Mouse (Mus musculus): ENCODE measurements around the gene Bbs1. TPM values are rescaled to one million over a fixed set of nuclear protein-coding genes. Genes with fewer than 3 reads are reported as not detected.
"Not testable (repeated sequence)": the region's sequence is repeated elsewhere in the genome, so short reads cannot be mapped to it uniquely, and the experiment has no call there.

Gene Bbs1
- polyA plus RNA-seq, 1 experiment from 2014 or later = 2.2 TPM

- no peaks in the 10 kb centered on the region for H3K36me3 ChIP-seq
- peak overlapping the region; percentile 96 for H3K4me2 ChIP-seq
- H3K27me3 ChIP-seq = no peaks in the 10 kb centered on the region
- H3K27ac ChIP-seq = no peak overlapping the region
- no peak for ATAC-seq (replicated peaks; ENCODE audit: insufficient number of reproducible peaks, insufficient read depth, low FRiP score, low read depth)
- no peaks in the 10 kb centered on the region for H3K9me3 ChIP-seq (replicated peaks)
- 63% methylated on average over 10 of the region's 10 CpGs for WGBS
- H3K9ac ChIP-seq = peak overlapping the region; percentile 92
- H3K4me1 ChIP-seq (replicated peaks) = peaks cover 13% of the 10 kb centered on the region
- peak overlapping the region; percentile 86 for H3K4me3 ChIP-seq
Observed at GRCm38 (mm10) chr19:4879324-4879703, 27.1 kb downstream of the Bbs1 start.

- WGBS = under 1% methylated on average over 52 of the region's 52 CpGs
- ATAC-seq (replicated peaks; ENCODE audit: insufficient number of reproducible peaks, insufficient read depth, low FRiP score, low read depth) = peak; percentile 98
- Histone ChIP-seq H3K36me3 (no peaks in the 10 kb centered on the region), H3K9ac (peak within 1 kb of the TSS; percentile 92), H3K27me3 (no peaks in the 10 kb centered on the region), H3K27ac (peak within 1 kb of the TSS; percentile 68), H3K4me1 (replicated peaks) (peaks cover 13% of the 10 kb centered on the region), H3K4me3 (peak within 1 kb of the TSS; percentile 86), H3K4me2 (peak within 1 kb of the TSS; percentile 96), H3K9me3 (replicated peaks) (no peaks in the 10 kb centered on the region)
Observed at GRCm38 (mm10) chr19:4878405-4879323, 27.8 kb downstream of the Bbs1 start, which contains the start of gene Zdhhc24. Zdhhc24 (plus strand) TSS chr19:4878668.

DNA sequence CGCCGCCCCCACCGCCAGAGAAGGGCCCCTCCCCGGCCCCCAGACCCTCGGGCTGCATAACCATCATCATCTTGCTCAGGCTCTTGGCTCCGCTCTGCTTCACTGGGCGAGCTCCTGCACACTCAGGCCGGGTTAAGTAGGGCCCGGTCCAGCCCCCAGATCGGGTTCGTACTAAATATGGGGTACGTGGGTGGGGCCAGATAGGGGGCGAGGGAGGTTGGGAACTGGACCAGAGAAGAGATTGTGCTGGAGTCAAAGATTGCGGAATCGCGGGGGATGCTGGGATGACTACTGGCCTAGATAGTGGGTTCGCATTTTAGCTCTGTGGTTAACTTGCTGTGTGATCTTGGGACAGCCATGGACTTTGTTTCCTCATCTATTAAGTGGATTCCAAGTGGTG lies 28.6 kb downstream of the Bbs1 start, which contains the start of gene Actn3:
Gene Actn3, minus strand, starts transcription at position 125 of the 400 bp plus-strand sequence.
- 2% methylated on average over 17 of the region's 17 CpGs for WGBS
- no peaks in the 10 kb centered on the region for H3K27me3 ChIP-seq
- H3K4me1 ChIP-seq (replicated peaks) = peaks cover 13% of the 10 kb centered on the region
- peak within 1 kb of the TSS; percentile 92 for H3K9ac ChIP-seq
- no peaks in the 10 kb centered on the region for H3K36me3 ChIP-seq
- H3K27ac ChIP-seq = peak within 1 kb of the TSS; percentile 68
- no peaks in the 10 kb centered on the region for H3K9me3 ChIP-seq (replicated peaks)
- peak within 1 kb of the TSS; percentile 96 for H3K4me2 ChIP-seq
- ATAC-seq (replicated peaks; ENCODE audit: insufficient number of reproducible peaks, insufficient read depth, low FRiP score, low read depth) = 0 out of 2 replicates have a peak, but pooled peaks have one; percentile 13
- H3K4me3 ChIP-seq = peak within 1 kb of the TSS; percentile 86

DNA sequence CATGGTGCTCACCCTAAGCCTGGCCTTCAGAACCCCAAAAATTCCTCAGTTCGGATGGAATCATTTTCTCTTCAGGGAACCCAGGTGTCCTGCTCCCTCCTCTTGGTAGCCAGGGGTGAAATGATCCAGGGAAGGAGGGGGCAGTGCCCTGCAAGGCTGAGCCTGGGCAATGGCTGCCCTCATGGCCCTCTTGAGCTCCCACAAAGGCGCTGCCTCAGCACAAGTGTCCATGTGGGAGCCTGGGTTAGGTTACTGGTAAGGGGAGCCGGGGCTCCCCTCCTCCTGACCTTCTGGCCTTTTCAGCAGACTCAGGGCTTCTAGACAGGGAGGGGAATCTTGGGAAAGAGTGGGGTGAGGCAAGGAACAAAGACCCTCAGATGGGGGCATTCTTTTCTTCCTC lies 29.7 kb downstream of the Bbs1 start:
- ATAC-seq (replicated peaks; ENCODE audit: insufficient number of reproducible peaks, insufficient read depth, low FRiP score, low read depth) = no peak
- H3K36me3 ChIP-seq = no peaks in the 10 kb centered on the region
- H3K4me3 ChIP-seq = no peak overlapping the region
- 80% methylated on average over 3 of the region's 3 CpGs for WGBS
- H3K9ac ChIP-seq = no peak overlapping the region
- peaks cover 13% of the 10 kb centered on the region for H3K4me1 ChIP-seq (replicated peaks)
- no peak overlapping the region for H3K4me2 ChIP-seq
- H3K27ac ChIP-seq = no peak overlapping the region
- no peaks in the 10 kb centered on the region for H3K27me3 ChIP-seq
- no peaks in the 10 kb centered on the region for H3K9me3 ChIP-seq (replicated peaks)

DNA sequence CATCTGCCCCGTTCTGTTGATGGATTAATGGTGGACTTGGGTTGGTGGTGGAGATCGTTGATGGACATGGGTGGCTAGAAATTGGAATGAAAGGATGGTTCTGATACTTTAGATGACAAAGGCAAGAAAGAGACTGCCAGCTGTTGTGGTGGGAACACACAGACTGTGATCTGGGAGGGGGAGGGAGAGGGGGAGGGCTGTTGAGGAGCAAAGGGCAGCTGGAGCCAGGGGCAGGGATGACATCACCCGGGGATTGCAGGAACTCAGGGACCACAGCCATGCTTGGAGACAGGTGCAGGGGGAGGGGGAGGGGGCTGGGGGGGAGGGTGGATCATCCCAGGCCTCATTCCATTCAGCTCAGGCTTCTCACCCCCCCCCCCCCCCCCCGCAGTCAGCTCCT lies 30.2 kb downstream of the Bbs1 start:
- ATAC-seq (replicated peaks; ENCODE audit: insufficient number of reproducible peaks, insufficient read depth, low FRiP score, low read depth) = no peak

GRCm38 (mm10) chr19:4874613-4875012 lies 31.8 kb downstream of the Bbs1 start:
- H3K36me3 ChIP-seq; H3K4me2 ChIP-seq; H3K9ac ChIP-seq; H3K9me3 ChIP-seq (replicated peaks); ATAC-seq (replicated peaks; ENCODE audit: insufficient number of reproducible peaks, insufficient read depth, low FRiP score, low read depth); H3K4me3 ChIP-seq; H3K27ac ChIP-seq; H3K27me3 ChIP-seq: not testable (repeated sequence)
- 72% methylated on average over 1 of the region's 1 CpGs for WGBS
- H3K4me1 ChIP-seq (replicated peaks) = peaks cover 13% of the 10 kb centered on the region

More for the DNA sequence above, 30.2 kb downstream of the Bbs1 start:
- Histone ChIP-seq H3K36me3 (no peaks in the 10 kb centered on the region), H3K9ac (no peak overlapping the region), H3K4me1 (replicated peaks) (peaks cover 13% of the 10 kb centered on the region), H3K27ac (no peak overlapping the region), H3K27me3 (no peaks in the 10 kb centered on the region), H3K4me2 (no peak overlapping the region), H3K9me3 (replicated peaks) (no peaks in the 10 kb centered on the region), H3K4me3 (no peak overlapping the region)
- WGBS = 63% methylated on average over 3 of the region's 4 CpGs

GRCm38 (mm10) chr19:4865147-4865546 lies 41.3 kb downstream of the Bbs1 start:
- Histone ChIP-seq H3K36me3 (no peaks in the 10 kb centered on the region), H3K9ac (no peak overlapping the region), H3K4me2 (peak overlapping the region; percentile 48), H3K27ac (no peak overlapping the region), H3K4me3 (no peak overlapping the region), H3K9me3 (replicated peaks) (no peaks in the 10 kb centered on the region), H3K4me1 (replicated peaks) (peaks cover 4% of the 10 kb centered on the region; the same call in 1 of the 2 replicates), H3K27me3 (peaks cover 19% of the 10 kb centered on the region)
- WGBS = 6% methylated on average over 17 of the region's 17 CpGs
- ATAC-seq (replicated peaks; ENCODE audit: insufficient number of reproducible peaks, insufficient read depth, low FRiP score, low read depth) = no peak

GRCm38 (mm10) chr19:4863048-4863447 lies 43.4 kb downstream of the Bbs1 start:
- no peak for ATAC-seq (replicated peaks; ENCODE audit: insufficient number of reproducible peaks, insufficient read depth, low FRiP score, low read depth)
- WGBS = 77% methylated on average over 6 of the region's 6 CpGs
- Histone ChIP-seq H3K9me3 (replicated peaks) (no peaks in the 10 kb centered on the region), H3K27me3 (peaks cover 15% of the 10 kb centered on the region), H3K27ac (no peak overlapping the region), H3K4me3 (no peak overlapping the region), H3K4me2 (no peak overlapping the region), H3K36me3 (no peaks in the 10 kb centered on the region), H3K4me1 (replicated peaks) (peaks cover 4% of the 10 kb centered on the region; the same call in 1 of the 2 replicates), H3K9ac (no peak overlapping the region)

DNA sequence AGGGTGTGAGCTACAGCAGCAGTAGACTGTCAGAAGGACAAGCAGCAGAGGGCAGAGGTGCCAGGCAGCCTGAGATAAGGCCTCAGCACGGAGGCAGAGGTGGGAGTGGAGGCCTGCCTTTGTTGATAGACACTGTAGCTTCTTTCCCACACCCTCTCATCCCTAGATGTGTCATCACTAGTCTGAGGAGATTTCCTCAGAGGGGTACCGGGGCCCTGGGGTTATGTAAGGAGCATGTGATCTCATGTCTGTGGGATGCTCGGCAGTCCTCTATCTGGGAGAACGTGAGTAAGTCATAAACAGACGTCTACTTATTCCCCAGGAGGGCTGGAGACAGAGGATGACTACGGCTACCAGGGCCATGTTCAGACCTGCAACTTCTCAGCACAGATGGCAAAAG lies 47.3 kb downstream of the Bbs1 start:
- H3K4me2 ChIP-seq = no peak overlapping the region
- no peak overlapping the region for H3K4me3 ChIP-seq
- no peak overlapping the region for H3K9ac ChIP-seq
- no peaks in the 10 kb centered on the region for H3K36me3 ChIP-seq
- no peak for ATAC-seq (replicated peaks; ENCODE audit: insufficient number of reproducible peaks, insufficient read depth, low FRiP score, low read depth)
- peaks cover 18% of the 10 kb centered on the region; the same call in 1 of the 2 replicates for H3K27me3 ChIP-seq
- H3K9me3 ChIP-seq (replicated peaks) = no peaks in the 10 kb centered on the region
- H3K4me1 ChIP-seq (replicated peaks) = peaks cover 13% of the 10 kb centered on the region
- WGBS = 38% methylated on average over 6 of the region's 6 CpGs
- H3K27ac ChIP-seq = no peak overlapping the region

GRCm38 (mm10) chr19:4855951-4856350 lies 50.5 kb downstream of the Bbs1 start:
- Histone ChIP-seq H3K9me3 (replicated peaks) (no peaks in the 10 kb centered on the region), H3K4me3 (peak overlapping the region; percentile 72), H3K9ac (no peak overlapping the region), H3K36me3 (no peaks in the 10 kb centered on the region), H3K4me1 (replicated peaks) (peaks cover 13% of the 10 kb centered on the region), H3K27ac (no peak overlapping the region), H3K4me2 (peak overlapping the region; percentile 94), H3K27me3 (peaks cover 18% of the 10 kb centered on the region; the same call in 1 of the 2 replicates)
- ATAC-seq (replicated peaks; ENCODE audit: insufficient number of reproducible peaks, insufficient read depth, low FRiP score, low read depth) = no peak
- 79% methylated on average over 4 of the region's 4 CpGs for WGBS

- Histone ChIP-seq H3K9me3 (replicated peaks) (no peaks in the 10 kb centered on the region), H3K9ac (peak overlapping the region; percentile 72), H3K36me3 (no peaks in the 10 kb centered on the region), H3K27me3 (peaks cover 18% of the 10 kb centered on the region; the same call in 1 of the 2 replicates), H3K27ac (peak overlapping the region; percentile 68), H3K4me1 (replicated peaks) (peaks cover 13% of the 10 kb centered on the region), H3K4me3 (peak overlapping the region; percentile 72), H3K4me2 (peak overlapping the region; percentile 94)
- 3% methylated on average over 14 of the region's 14 CpGs for WGBS
- ATAC-seq (replicated peaks; ENCODE audit: insufficient number of reproducible peaks, insufficient read depth, low FRiP score, low read depth) = no peak; the same call in 1 of the 2 replicates
Observed at GRCm38 (mm10) chr19:4855470-4855820, 51.0 kb downstream of the Bbs1 start.
